Mouse (Mus musculus) ovary, postnatal 36 days (tissue): ENCODE data around the gene Pilrb1.
"Not testable (repeated sequence)": the region's sequence is repeated elsewhere in the genome, so short reads cannot be mapped to it uniquely, and the experiment has no call there.

Experiments used
- DNase-seq: peaks from one replicate; pipeline ENCODE4 v3.0.0; 2022; ENCODE audit warnings: low spot score, mixed read lengths

The Pilrb1 gene

DNA sequence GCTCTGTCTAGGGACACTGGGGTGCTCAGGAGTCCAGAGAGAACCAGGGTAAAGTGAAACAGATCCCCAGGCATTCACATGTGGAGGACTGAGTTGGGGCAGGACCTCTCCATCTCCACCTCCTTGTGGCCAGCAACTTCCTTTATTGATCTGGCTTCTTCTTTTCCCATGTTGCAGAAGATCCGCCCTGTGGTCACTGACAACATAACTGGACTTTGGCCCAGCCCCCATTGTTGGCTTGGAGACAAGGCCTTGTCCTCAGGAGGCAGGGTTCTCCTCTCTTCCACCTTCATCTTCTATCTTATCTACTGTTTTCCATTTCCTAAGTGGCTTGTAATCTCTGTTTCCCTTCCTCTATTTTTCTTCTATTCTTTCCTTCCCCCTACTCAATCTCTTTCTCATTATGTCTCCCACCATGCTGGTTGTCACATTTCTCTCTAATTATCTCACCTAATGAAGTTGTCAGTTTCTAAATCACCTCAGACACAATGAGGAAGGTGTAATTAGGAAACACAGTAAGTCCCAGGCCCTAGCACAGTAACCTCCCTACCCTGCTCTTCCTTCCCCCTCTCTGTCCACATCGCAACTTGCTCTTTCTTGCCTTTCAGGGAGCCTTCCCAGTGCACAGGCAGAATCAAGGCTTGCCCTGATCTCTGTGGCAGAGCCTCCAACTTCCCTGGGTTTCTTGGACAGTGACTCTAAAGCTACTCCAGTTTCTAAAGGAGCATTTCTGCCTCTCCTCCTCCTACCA, at the start of gene Pilrb1:
Pilrb1 (minus strand) TSS at position 147 of the 751 bp plus-strand sequence.
- DNase-seq, result not testable (repeated sequence)

DNA sequence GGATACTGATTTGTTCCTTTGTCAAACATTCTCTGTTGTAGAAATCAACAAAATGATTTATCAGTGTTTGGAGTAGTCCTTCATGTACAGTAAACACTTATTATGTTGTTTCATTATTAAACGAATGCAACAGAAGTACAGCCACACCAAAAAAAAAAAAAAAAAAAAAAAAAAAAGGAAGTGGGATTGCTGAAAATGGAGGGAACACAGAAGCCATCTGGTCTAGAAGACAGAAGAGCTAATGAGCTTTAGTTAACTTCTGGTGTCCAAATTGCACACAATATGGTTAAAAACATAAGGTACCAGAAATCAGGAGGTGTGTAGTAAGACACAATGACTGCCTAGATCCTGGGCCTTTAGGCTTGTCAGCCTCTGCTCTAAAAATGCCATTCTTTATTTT, 39.9 kb upstream of the Pilrb1 start:
- no peak for DNase-seq

DNA sequence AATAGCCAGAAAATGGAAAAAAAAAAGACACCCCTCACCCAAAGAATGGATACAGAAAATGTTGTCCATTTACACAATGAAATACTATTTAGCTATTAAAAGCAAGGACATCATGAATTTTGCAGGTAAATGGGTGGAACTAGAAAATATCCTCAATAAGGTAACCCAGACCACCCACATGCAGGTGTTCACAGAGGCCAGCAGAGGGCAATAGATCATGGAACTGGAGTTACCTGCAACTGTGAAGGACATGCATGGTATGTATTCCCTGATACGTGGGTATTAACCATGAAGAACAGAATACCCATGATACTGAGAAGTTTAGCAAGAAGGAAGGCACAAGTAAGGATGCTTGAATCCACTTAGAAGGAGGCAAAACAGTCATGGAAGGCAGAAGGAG, 35.0 kb upstream of the Pilrb1 start:
- DNase-seq, result no peak

DNA sequence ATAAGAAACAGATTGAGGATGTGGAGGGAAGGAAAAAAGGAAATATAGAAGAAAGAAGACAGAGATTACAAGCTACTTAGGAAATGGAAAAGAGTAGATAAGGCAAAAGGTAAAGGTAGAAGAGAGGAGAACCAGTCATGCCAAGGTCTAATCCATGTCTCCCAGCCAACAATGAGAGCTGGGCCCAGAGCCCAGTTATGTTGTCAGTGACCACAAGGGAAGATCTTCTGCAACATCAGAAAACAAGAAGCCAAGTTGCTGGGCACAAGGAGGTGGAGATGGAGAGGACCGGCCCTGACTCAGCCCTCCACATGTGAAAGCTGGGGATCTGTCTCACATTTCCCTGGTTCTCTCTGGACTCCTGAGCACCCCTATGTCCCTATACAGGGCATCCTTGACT, 29.8 kb upstream of the Pilrb1 start:
- DNase-seq, result no peak

DNA sequence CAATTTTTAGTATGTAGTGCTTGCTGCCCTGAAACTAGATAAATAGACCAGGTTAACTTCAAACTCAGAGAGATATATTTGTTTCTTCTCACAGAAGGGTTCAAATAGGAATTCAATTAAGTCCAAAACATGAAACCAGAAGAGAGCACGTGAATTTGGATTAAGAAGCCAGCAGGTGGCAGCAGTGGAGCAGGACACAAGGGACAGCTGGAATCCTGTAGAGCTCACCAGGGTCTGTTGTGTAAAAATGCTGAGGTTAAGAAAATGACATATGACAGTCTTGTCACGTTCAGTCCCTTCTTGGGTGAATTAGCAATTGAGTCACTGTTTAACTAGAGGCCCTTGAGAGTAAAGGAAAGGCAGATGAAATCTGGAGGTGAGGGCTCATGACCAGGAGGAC, 28.0 kb upstream of the Pilrb1 start:
- peak; percentile 30 for DNase-seq

DNA sequence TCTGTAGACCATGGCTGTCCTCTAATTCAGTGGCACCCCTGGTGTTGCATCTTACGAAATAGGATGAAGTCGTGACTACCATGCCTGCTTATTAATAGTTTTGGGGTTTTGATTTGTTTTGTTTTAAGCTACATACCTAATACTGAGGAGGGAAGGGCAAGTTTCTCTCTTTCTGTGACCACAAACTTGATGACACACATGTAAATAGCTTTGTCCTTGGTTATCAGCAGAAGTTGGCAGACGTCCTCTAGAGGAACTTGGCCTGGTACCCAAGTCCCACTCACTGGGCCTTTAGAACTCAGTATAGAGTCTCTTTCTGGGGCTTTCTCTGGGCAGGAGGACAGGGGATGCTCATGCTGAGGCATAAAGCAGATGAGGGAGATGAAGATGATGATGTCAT, 25.4 kb upstream of the Pilrb1 start:
- DNase-seq, result no peak

DNA sequence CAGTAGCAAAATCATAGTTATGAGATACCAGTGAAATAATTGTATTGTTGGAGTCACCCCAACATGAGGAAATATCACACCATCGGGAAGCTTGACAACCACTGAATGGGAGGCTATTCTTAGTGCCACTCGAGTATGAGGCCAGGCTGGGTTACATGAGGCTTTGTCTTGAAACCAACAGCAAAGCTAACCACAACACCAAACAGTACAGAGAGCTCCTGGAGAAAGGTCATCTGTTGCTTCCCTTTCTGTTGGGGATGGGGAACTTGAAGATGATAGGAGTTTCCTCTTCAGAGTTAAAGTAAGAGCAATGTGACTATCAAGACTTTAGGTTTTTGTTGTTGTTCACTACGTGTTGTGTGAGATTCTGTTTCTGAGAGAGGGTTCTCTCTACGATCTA, 25.0 kb upstream of the Pilrb1 start:
- no peak for DNase-seq

DNA sequence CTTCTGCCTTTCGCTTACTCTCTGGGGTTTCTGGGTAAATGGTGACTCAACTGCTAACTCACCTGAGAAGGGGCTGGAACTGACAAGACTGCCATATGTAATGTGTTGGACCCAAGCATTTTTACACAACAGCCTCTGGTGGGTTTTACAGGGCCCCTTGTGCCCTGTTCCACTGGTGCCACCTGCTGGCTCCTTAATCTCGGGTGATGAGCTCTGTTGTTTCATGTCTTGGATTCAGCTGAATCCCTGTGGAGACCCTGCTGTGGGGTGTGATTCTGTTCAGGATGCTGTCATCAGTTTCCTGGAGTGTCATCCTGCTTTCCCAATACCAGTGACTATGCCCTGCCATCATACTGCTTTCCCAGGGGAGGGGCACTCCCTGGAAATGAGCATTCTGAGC, 20.0 kb upstream of the Pilrb1 start:
- peak; percentile 15 for DNase-seq

DNA sequence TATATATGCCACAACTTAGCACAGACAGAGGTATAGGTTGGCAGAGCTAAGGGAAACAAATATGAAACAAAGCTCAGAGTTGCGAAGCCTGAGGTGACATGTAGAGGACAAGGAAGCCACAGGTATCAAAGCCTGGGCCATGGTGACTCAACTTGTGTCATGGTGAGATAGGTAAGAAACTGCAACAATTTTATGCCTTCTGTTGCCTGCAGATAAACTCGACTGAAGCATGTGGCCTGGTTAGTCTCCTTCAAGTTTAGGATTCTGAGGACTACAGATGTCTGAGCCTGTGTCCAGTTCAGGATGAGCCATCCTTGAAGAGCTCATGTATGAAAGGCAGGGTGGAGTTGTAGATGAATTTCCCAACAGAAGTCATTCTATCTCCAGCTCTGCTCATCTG, 17.1 kb upstream of the Pilrb1 start:
- DNase-seq, result no peak

DNA sequence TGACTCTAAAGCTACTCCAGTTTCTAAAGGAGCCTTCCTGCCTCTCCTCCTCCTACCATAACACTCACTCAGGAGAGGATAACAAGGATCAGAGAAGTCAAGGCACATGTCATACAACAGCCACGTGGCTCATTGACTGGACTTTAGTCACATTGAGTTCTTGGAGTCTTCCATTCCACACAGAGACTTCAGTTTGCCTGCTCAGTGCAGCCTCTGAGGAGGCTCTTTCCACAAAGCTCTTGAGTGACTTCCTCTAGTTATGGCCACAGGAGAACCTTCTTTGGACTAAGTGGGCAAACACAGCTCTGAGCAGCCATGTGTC, 14.4 kb upstream of the Pilrb1 start:
- DNase-seq, result not testable (repeated sequence)

DNA sequence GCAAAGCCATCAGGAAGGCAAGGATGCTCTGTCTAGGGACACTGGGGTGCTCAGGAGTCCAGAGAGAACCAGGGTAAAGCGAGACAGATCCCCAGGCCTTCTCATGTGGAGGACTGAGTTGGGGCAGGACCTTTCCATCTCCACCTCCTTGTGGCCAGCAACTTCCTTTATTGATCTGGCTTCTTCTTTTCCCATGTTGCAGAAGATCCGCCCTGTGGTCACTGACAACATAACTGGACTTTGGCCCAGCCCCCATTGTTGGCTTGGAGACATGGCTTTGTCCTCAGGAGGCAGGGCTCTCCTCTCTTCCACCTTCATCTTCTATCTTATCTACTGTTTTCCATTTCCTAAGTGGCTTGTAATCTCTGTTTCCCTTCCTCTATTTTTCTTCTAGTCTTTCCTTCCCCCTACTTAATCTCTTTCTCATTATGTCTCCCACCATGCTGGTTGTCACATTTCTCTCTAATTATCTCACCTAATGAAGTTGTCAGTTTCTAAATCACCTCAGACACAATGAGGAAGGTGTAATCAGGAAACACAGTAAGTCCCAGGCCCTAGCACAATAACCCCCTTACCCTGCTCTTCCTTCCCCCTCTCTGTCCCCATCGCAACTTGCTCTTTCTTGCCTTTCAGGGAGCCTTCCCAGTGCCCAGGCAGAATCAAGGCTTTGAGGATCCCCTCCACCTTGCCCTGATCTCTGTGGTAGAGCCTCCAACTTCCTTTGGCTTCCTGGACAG, 13.9 kb upstream of the Pilrb1 start, which contains the start of gene Pilrb2:
Pilrb2 (minus strand) TSS at position 172 of the 737 bp plus-strand sequence.
- not testable (repeated sequence) for DNase-seq

DNA sequence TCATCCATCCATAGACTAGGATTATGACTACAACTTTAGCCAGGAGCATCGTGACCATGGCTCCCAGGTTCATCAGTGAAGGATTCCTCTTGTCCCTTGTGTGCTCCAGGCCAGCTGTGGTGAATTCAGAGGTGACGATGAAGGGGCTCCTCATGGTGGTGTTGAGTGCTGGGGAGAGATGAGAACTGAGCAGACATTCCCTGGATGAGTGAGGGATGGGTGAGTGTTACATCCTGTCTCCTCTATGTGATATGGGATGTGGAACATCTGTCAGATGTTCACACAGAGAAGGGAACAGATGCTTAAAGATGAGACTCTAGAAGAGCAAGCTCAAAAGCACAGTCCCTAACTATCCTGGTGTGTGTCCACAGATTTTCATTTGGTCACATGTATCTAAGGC, 10.7 kb upstream of the Pilrb1 start:
- DNase-seq, result not testable (repeated sequence)

DNA sequence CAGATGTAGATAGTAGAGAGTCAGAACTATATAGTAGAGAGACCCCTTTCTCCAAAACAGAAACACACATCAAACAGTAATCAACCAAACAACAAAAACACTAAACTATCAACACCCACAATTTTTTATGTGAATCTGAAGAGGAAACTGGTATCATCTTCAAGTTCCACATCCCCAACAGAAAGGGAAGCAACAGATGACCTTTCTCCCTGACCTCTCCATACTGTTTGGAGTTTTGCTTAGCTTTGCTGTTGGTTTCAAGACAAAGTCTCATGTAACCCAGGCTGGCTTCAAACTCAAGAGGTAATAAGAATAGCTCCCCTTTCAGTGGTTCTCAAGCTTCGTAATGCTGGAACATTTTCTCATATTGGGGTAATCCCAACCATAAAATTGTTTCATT, 6.1 kb upstream of the Pilrb1 start:
- not testable (repeated sequence) for DNase-seq

DNA sequence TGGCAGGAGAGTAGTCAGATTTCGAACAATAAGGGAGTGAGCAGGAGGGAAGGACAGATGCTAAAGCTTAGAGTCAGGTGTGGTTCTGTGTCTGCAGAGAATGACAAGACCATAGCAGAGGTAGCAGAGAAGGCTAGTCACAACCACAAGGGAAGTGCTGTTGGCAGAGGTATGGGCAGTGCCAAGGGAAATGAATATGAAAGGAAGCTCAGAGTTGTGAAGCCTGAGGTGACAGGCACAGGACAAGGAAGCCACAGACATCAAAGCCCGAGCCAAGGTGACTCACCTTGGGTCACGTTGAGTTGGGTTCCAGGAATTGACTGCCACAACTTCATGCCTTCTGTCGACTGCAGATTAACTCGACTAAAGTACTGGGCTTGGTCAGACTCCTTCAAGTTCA, 1.0 kb downstream of the Pilrb1 start:
- not testable (repeated sequence) for DNase-seq

DNA sequence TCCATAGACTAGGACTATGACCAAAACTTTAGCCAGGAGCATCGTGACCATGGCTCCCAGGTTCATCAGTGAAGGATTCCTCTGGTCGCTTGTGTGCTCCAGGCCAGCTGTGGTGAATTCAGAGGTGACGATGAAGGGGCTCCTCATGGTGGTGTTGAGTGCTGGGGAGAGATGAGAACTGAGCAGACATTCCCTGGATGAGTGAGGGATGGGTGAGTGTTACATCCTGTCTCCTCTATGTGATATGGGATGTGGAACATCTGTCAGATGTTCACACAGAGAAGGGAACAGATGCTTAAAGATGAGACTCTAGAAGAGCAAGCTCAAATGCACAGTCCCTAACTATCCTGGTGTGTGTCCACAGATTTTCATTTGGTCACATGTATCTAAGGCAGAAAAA, 3.0 kb downstream of the Pilrb1 start:
- DNase-seq, result not testable (repeated sequence)

DNA sequence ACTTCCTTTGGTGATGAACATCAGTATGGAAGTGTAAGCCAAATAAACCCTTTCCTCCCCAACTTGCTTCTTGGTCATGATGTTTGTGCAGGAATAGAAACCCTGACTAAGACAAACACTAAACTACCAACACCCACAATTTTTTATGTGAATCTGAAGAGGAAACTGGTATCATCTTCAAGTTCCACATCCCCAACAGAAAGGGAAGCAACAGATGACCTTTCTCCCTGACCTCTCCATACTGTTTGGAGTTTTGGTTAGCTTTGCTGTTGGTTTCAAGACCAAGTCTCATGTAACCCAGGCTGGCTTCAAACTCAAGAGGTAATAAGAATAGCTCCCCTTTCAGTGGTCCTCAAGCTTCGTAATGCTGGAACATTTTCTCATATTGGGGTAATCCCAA, 7.6 kb downstream of the Pilrb1 start:
- DNase-seq, result not testable (repeated sequence)

DNA sequence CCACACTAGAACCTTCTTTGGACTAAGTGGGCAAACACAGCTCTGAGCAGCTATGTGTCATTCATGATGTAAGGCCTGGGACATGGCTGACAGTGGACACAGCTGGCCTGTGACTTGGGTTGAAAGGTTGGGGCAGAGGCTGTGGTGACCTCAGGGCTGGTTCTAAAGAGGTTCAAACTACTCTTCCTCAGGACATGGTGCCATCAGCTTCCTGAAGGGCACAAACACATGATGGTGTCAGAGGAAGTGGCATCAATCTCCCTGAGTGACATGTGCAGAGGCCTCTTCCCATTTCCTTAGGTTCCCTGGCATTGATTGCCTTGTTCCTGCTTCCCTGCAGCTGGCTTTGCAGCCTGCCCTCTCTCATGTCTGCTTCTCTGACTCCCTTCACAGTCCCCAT, 20.8 kb downstream of the Pilrb1 start:
- not testable (repeated sequence) for DNase-seq

DNA sequence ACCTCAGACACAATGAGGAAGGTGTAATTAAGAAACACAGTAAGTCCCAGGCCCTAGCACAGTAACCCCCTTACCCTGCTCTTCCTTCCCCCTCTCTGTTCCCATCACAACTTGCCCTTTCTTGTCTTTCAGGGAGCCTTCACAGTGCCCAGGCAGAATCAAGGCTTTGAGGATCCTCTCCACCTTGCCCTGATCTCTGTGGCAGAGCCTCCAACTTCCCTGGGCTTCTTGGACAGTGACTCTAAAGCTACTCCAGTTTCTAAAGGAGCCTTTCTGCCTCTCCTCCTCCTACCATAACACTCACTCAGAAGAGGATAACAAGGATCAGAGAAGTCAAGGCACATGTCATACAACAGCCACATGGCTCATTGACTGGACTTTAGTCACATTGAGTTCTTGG, 21.3 kb downstream of the Pilrb1 start:
- no peak for DNase-seq

DNA sequence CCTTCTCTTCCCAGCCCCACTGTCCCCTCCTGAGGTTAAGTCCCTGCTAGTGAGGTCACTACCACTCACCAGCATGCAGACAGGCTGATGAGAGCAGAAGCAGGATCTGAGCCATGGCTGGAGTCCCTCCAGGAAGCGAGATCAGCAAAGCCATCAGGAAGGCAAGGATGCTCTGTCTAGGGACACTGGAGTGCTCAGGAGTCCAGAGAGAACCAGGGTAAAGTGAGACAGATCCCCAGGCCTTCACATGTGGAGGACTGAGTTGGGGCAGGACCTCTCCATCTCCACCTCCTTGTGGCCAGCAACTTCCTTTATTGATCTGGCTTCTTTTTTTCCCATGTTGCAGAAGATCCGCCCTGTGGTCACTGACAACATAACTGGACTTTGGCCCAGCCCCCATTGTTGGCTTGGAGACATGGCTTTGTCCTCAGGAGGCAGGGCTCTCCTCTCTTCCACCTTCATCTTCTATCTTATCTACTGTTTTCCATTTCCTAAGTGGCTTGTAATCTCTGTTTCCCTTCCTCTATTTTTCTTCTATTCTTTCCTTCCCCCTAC, 21.9 kb downstream of the Pilrb1 start, which contains the start of gene Pilra:
Pilra (minus strand) TSS at position 316 of the 555 bp plus-strand sequence.
- DNase-seq, result not testable (repeated sequence)

DNA sequence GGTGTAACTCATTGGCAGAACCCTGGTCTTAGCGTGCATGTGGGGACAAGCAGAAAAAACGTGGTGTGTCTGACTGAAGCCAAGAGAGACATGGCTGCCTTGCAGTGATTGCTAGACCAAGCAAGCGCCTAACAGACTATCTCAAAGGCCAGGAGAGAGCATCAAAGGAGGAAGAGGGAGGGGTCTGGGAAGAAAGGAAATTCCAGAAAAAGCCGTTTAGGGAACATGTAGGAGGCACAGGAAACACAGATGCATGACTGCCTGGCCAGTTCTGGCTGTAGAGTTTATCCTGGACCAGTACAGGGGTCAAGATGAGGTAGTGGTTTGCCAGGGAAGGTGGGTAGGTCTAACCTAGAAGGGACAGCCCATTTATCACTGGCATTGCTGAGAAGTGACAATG, 24.4 kb downstream of the Pilrb1 start:
- no peak for DNase-seq

DNA sequence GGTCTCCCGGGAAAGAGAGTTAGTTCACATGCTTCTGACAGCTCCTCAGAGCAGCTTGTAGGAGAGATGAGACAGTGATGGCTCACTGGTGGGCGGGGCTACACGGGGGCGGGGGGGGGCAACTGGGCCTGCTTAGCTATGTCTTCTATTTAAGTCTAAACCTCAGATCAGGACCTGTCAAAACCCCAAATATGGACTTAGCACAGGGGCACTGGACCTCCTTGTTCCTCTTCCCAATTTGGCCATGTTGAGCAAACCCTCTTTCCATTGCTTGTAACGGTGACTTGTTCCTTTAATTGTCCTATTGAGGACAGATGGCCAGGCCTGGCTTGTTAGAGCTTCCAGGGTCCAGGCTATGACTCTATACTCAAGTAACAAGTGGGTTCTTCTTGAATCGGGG, 26.4 kb downstream of the Pilrb1 start:
- no peak for DNase-seq

DNA sequence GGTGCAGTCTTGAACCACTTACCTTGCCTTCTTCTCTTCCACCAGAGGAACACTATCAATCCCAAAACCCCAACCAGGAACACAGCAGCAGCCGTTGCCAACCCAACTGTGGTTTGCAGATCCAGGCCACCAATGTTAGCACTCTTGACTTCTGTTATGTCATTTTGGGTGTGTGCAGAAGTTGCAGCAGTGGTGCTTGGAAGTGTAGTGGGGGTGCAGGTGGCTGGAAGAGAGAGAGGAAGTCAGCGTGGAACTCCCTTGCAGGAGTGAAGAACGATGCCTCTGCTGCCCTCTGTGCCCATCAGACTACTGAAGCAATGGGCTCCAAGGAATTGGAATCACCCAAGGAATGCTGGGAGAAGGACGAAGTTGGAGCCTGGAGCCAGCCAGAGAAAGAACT, 26.8 kb downstream of the Pilrb1 start:
- DNase-seq, result no peak

DNA sequence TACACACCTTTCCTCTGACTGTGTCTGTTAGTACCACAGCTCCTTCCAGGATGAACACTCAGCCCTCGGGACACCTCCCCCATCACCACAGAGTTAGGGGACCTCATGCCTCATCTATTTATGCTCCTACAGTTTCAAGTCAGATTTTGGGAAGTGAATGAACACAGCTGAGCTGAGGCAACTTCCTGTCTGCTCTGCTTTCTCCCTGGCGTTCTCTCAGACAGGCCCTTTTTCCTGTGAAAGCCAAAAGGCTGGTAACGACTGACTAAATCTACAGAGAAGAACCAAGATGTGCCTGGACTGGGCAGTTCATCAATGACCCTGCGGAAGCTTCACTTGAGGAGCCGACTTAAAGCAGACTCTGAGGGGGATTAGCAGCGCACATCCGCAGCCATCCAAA, 27.7 kb downstream of the Pilrb1 start:
- no peak for DNase-seq
